Mouse (Mus musculus): Measurements from ENCODE around the gene Cyb561d1. TPM values are rescaled to one million over a fixed set of nuclear protein-coding genes. Genes with fewer than 3 reads are reported as not detected.
A peak's percentile ranks its signal among the peaks of the same experiment; 100 is the strongest.
"Not testable (repeated sequence)": the region's sequence is repeated elsewhere in the genome, so short reads cannot be mapped to it uniquely, and the experiment has no call there.

Cyb561d1 gene
- 4.1 and 5.7 TPM in 2 replicates for polyA plus RNA-seq (2015; fragmentation: Nextera tagmentation; extraction: Ambion mirVana)

DNA sequence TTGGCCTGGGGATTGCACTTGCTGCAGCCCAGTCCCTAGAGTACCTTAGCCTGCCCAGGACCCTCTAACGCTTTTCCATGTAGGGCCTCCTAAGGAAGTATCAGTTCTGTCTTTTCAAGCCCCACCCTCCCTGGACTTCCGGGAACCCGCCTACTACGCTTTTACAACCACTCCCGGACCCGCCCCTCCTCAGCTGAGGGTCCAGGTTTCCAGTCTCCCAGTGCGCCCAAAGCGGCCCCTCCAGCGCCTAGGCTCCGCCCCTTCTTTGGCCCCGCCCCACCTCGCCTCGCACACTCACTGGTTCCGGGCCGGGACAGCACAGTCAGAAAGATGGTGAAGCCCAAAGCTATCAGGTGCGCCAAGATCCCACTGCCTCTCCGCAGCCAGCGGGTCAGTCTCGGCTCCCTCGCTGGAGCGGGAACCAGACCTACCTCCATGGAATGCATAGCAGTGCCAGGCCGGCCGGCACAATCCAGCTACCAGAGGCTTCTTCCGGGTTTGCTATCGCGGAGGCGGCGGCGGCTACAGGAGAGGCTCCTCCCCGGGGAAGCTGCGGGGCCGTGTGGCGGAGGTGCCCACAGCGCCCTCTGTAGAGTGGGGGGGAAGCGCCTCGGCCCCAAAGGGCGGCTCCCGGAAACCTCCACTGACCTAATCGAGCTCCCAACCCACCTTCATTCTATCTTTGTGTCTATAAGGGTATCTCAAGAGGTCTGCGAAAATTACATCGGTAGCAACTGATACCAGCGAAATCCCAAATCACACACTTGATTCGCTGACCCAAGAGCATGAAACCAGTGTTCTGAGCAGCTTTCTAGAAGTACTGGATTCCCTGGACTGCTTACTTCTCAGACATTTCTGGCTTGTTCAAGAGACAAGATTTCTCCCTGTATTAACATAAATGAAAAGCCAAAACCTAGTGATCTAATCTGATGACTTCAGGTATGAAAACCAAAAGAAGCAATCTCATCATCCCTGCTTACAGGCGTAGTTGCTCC is at the start of gene Cyb561d1:
Cyb561d1 (minus strand) TSS at position 884 of the 995 bp plus-strand sequence.
- ATAC-seq, result peak; percentile 85
- WGBS, result 2% methylated on average over 44 of the region's 44 CpGs
- Histone ChIP-seq H3K4me2 (ENCODE audit: low read length) (peak within 1 kb of the TSS; percentile 69), H3K36me3 (ENCODE audit: control insufficient read depth, insufficient read depth) (peaks cover 27% of the 10 kb centered on the region), H3K9me3 (ENCODE audit: control insufficient read depth, low read length) (no peaks in the 10 kb centered on the region), H3K4me1 (replicated peaks; ENCODE audit: control insufficient read depth, insufficient read depth, low read length) (peaks cover 36% of the 10 kb centered on the region), H3K4me3 (replicated peaks; ENCODE audit: low read length) (peak within 1 kb of the TSS; percentile 69), H3K27me3 (replicated peaks; ENCODE audit: control insufficient read depth, insufficient read depth, low read length) (no peaks in the 10 kb centered on the region), H3K9ac (replicated peaks; ENCODE audit: low read depth, low read length) (peak within 1 kb of the TSS; percentile 74), H3K27ac (ENCODE audit: low read length) (peak within 1 kb of the TSS; percentile 81)

- Histone ChIP-seq H3K9ac (replicated peaks; ENCODE audit: low read depth, low read length) (no peak overlapping the region), H3K36me3 (ENCODE audit: control insufficient read depth, insufficient read depth) (no peaks in the 10 kb centered on the region)
Measured at GRCm38 (mm10) chr3:108246857-108247256, 45.8 kb upstream of the Cyb561d1 start.

DNA sequence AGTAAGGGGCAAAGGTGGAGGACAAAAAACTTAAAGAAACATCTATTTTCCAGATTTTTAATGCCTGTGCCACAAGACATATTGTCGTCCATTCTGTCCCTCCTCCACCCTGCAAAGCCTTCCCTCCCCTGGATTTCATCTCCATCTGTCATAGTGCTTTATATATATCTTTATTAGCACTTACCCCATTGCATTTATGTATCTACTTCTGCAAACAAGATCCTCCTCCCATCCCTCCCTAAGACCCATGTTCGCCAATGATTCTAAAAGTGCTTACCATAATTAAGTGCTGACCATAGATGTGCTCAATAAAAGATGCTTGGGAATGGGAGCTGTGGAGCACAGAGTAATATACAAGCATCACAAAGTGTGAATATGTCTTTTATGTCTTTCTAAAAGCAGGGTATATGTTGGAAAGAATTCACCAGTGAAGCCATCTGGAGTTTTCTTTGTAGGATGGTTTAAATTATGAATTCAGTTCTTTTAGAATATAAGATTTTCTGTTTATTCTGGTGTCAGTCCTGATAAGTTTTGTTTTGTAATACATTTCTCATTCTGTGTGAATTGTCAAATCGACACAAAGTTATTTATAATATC is 40.3 kb upstream of the Cyb561d1 start:
- Histone ChIP-seq H3K4me1 (replicated peaks; ENCODE audit: control insufficient read depth, insufficient read depth, low read length) (no peaks in the 10 kb centered on the region), H3K27me3 (replicated peaks; ENCODE audit: control insufficient read depth, insufficient read depth, low read length) (no peaks in the 10 kb centered on the region), H3K27ac (ENCODE audit: low read length) (no peak overlapping the region), H3K4me2 (ENCODE audit: low read length) (no peak overlapping the region), H3K4me3 (replicated peaks; ENCODE audit: low read length) (no peak overlapping the region), H3K36me3 (ENCODE audit: control insufficient read depth, insufficient read depth) (no peaks in the 10 kb centered on the region), H3K9ac (replicated peaks; ENCODE audit: low read depth, low read length) (no peak overlapping the region), H3K9me3 (ENCODE audit: control insufficient read depth, low read length) (no peaks in the 10 kb centered on the region)
- no peak for ATAC-seq
- 91% methylated on average over 3 of the region's 3 CpGs for WGBS

More at GRCm38 (mm10) chr3:108246857-108247256, 45.8 kb upstream of the Cyb561d1 start:
- 71% methylated on average over 2 of the region's 2 CpGs for WGBS
- Histone ChIP-seq H3K4me2 (ENCODE audit: low read length) (no peak overlapping the region), H3K27ac (ENCODE audit: low read length) (no peak overlapping the region), H3K27me3 (replicated peaks; ENCODE audit: control insufficient read depth, insufficient read depth, low read length) (no peaks in the 10 kb centered on the region), H3K9me3 (ENCODE audit: control insufficient read depth, low read length) (no peaks in the 10 kb centered on the region), H3K4me3 (replicated peaks; ENCODE audit: low read length) (no peak overlapping the region), H3K4me1 (replicated peaks; ENCODE audit: control insufficient read depth, insufficient read depth, low read length) (no peaks in the 10 kb centered on the region)
- ATAC-seq, result no peak

DNA sequence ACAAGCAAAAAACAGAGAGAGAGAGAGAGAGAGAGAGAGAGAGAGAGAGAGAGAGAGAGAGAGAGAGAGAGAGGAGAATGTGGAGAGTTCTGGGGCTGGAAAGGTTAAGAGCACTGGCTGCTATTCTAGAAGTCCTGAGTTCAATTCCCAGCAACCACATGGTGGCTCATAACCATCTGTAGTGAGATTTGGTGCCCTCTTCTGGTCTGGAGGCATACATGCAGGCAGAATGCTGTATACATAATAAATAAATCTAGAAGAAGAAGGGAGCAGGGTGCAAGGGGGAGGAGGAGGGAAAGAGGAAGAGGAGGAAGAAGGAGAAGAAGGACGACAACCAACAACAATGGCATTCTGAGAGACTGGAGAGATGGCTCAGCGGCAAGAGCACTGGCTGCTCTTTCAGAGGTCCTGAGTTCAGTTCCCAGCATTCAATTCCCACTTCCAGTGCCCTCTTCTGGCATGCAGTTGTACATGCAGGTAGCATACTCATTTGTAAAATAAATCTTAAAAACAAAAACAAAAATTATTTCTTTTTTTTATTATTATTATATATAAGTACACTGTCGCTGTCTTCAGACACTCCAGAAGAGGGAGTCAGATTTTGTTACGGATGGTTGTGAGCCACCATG is 36.6 kb upstream of the Cyb561d1 start:
- not testable (repeated sequence) for H3K9me3 ChIP-seq (ENCODE audit: control insufficient read depth, low read length); H3K4me1 ChIP-seq (replicated peaks; ENCODE audit: control insufficient read depth, insufficient read depth, low read length); H3K9ac ChIP-seq (replicated peaks; ENCODE audit: low read depth, low read length); H3K36me3 ChIP-seq (ENCODE audit: control insufficient read depth, insufficient read depth); H3K27ac ChIP-seq (ENCODE audit: low read length); H3K4me3 ChIP-seq (replicated peaks; ENCODE audit: low read length); H3K4me2 ChIP-seq (ENCODE audit: low read length); ATAC-seq; H3K27me3 ChIP-seq (replicated peaks; ENCODE audit: control insufficient read depth, insufficient read depth, low read length)
- 88% methylated on average over 4 of the region's 4 CpGs for WGBS

GRCm38 (mm10) chr3:108231646-108232045 is 30.6 kb upstream of the Cyb561d1 start:
- H3K27ac ChIP-seq (ENCODE audit: low read length), result no peak overlapping the region
- H3K27me3 ChIP-seq (replicated peaks; ENCODE audit: control insufficient read depth, insufficient read depth, low read length), result peaks cover 8% of the 10 kb centered on the region
- no peak overlapping the region for H3K4me2 ChIP-seq (ENCODE audit: low read length)
- no peaks in the 10 kb centered on the region for H3K9me3 ChIP-seq (ENCODE audit: control insufficient read depth, low read length)
- no peak for ATAC-seq
- H3K4me3 ChIP-seq (replicated peaks; ENCODE audit: low read length), result no peak overlapping the region
- H3K9ac ChIP-seq (replicated peaks; ENCODE audit: low read depth, low read length), result no peak overlapping the region
- WGBS, result 95% methylated on average over 4 of the region's 4 CpGs
- H3K4me1 ChIP-seq (replicated peaks; ENCODE audit: control insufficient read depth, insufficient read depth, low read length), result peaks cover 7% of the 10 kb centered on the region
- no peaks in the 10 kb centered on the region for H3K36me3 ChIP-seq (ENCODE audit: control insufficient read depth, insufficient read depth)

GRCm38 (mm10) chr3:108227521-108227920 is 26.5 kb upstream of the Cyb561d1 start:
- no peak for ATAC-seq

GRCm38 (mm10) chr3:108226558-108227350 is 25.7 kb upstream of the Cyb561d1 start, which contains the start of gene Sypl2:
Sypl2 (minus strand) TSS chr3:108226648.
- Histone ChIP-seq H3K27me3 (replicated peaks; ENCODE audit: control insufficient read depth, insufficient read depth, low read length) (peaks cover 16% of the 10 kb centered on the region), H3K4me1 (replicated peaks; ENCODE audit: control insufficient read depth, insufficient read depth, low read length) (peaks cover 16% of the 10 kb centered on the region), H3K4me2 (ENCODE audit: low read length) (peak within 1 kb of the TSS; percentile 82), H3K9ac (replicated peaks; ENCODE audit: low read depth, low read length) (peak within 1 kb of the TSS; percentile 47), H3K9me3 (ENCODE audit: control insufficient read depth, low read length) (no peaks in the 10 kb centered on the region), H3K27ac (ENCODE audit: low read length) (no peak within 1 kb of the TSS), H3K4me3 (replicated peaks; ENCODE audit: low read length) (peak within 1 kb of the TSS; percentile 48), H3K36me3 (ENCODE audit: control insufficient read depth, insufficient read depth) (no peaks in the 10 kb centered on the region)
- under 1% methylated on average over 43 of the region's 44 CpGs for WGBS
- ATAC-seq, result peak; percentile 63

More at GRCm38 (mm10) chr3:108227521-108227920, 26.5 kb upstream of the Cyb561d1 start:
- Histone ChIP-seq H3K4me1 (replicated peaks; ENCODE audit: control insufficient read depth, insufficient read depth, low read length) (peaks cover 16% of the 10 kb centered on the region), H3K4me3 (replicated peaks; ENCODE audit: low read length) (no peak overlapping the region), H3K27me3 (replicated peaks; ENCODE audit: control insufficient read depth, insufficient read depth, low read length) (peaks cover 16% of the 10 kb centered on the region), H3K9me3 (ENCODE audit: control insufficient read depth, low read length) (no peaks in the 10 kb centered on the region), H3K27ac (ENCODE audit: low read length) (no peak overlapping the region), H3K9ac (replicated peaks; ENCODE audit: low read depth, low read length) (no peak overlapping the region), H3K4me2 (ENCODE audit: low read length) (peak overlapping the region; percentile 82), H3K36me3 (ENCODE audit: control insufficient read depth, insufficient read depth) (no peaks in the 10 kb centered on the region)
- WGBS, result 80% methylated on average over 2 of the region's 2 CpGs

GRCm38 (mm10) chr3:108225711-108226557 is 24.9 kb upstream of the Cyb561d1 start:
- Histone ChIP-seq H3K27ac (ENCODE audit: low read length) (no peak overlapping the region), H3K27me3 (replicated peaks; ENCODE audit: control insufficient read depth, insufficient read depth, low read length) (peaks cover 16% of the 10 kb centered on the region), H3K4me3 (replicated peaks; ENCODE audit: low read length) (peak overlapping the region; percentile 48), H3K4me2 (ENCODE audit: low read length) (peak overlapping the region; percentile 82), H3K36me3 (ENCODE audit: control insufficient read depth, insufficient read depth) (no peaks in the 10 kb centered on the region), H3K9me3 (ENCODE audit: control insufficient read depth, low read length) (no peaks in the 10 kb centered on the region), H3K4me1 (replicated peaks; ENCODE audit: control insufficient read depth, insufficient read depth, low read length) (peaks cover 16% of the 10 kb centered on the region), H3K9ac (replicated peaks; ENCODE audit: low read depth, low read length) (peak overlapping the region; percentile 47)
- WGBS, result 2% methylated on average over 54 of the region's 67 CpGs
- peak; percentile 61; the same call in 1 of the 2 replicates for ATAC-seq

Measured in forebrain, embryonic 16.5 days (tissue).